Mouse (Mus musculus) embryonic facial prominence, embryonic 14.5 days (tissue): ENCODE measurements at regions not wholly inside any gene's neighbourhood (a gene's known extent, or its start where the extent isn't known, plus 50 kb on each side); places are given as distances from the start of the nearest gene placed in this dataset.

Experiments
- ATAC-seq: fragments of 200-750 bp; cut with Nextera tagmentation; 2 replicates; pipeline ENCODE4 v1.8.0; 2017; ENCODE audit warnings: low read depth, moderate number of reproducible peaks, moderate TSS enrichment
- DNase-seq: peaks from one replicate; pipeline ENCODE4 v3.0.0-alpha.2; 2015; ENCODE audit warnings: low spot score
- H3K27ac ChIP-seq: fragments of 300-500 bp; sonication (generic); replicated peaks from 2 replicates; pipeline ENCODE4 v1.5.1; 2014; ENCODE audit warnings: low read depth, mild to moderate bottlenecking, low read length, moderate library complexity
- H3K27me3 ChIP-seq: fragments of 300-500 bp; sonication (generic); replicated peaks from 2 replicates; pipeline ENCODE4 v1.6.1; 2014; ENCODE audit warnings: low read length; ENCODE audit not compliant: control insufficient read depth, insufficient read depth
- H3K36me3 ChIP-seq: fragments of 300-500 bp; sonication (generic); 2 replicates; pipeline ENCODE4 v1.6.1; 2014; ENCODE audit warnings: low read length, mixed read lengths; ENCODE audit not compliant: control insufficient read depth, insufficient read depth
- H3K4me1 ChIP-seq: fragments of 300-500 bp; sonication (generic); 2 replicates; pipeline ENCODE4 v1.6.1; 2014; ENCODE audit warnings: antibody characterized with exemption, low read length; ENCODE audit not compliant: control insufficient read depth, insufficient read depth
- H3K4me2 ChIP-seq: fragments of 300-500 bp; sonication (generic); 2 replicates; pipeline ENCODE4 v1.6.1; 2014; ENCODE audit warnings: low read depth, mild to moderate bottlenecking, low read length, moderate library complexity, mixed read lengths
- H3K4me3 ChIP-seq: fragments of 300-500 bp; sonication (generic); 2 replicates; pipeline ENCODE4 v1.5.1; 2014; ENCODE audit warnings: low read depth, mild to moderate bottlenecking, low read length
- H3K9ac ChIP-seq: fragments of 300-500 bp; sonication (generic); 2 replicates; pipeline ENCODE4 v1.6.1; 2014; ENCODE audit warnings: low read depth, mild to moderate bottlenecking, low read length, moderate library complexity, mixed read lengths
- H3K9me3 ChIP-seq: fragments of 300-500 bp; sonication (generic); 2 replicates; pipeline ENCODE4 v1.6.1; 2016; ENCODE audit warnings: low read length; ENCODE audit not compliant: control insufficient read depth
- WGBS: fragments of 180-500 bp; shearing (Covaris S2); extraction: QIAGEN DNeasy Blood & Tissue Kit; methylation state at CpG from one replicate; pipeline ENCODE4 v1.1.7; 2014; 5-methylcytosine and 5-hydroxymethylcytosine counted together

GRCm38 (mm10) chr16:42608336-42608735 is 267.3 kb upstream of the Zbtb20 start:
- WGBS, result 69% methylated on average over 5 of the region's 5 CpGs

DNA sequence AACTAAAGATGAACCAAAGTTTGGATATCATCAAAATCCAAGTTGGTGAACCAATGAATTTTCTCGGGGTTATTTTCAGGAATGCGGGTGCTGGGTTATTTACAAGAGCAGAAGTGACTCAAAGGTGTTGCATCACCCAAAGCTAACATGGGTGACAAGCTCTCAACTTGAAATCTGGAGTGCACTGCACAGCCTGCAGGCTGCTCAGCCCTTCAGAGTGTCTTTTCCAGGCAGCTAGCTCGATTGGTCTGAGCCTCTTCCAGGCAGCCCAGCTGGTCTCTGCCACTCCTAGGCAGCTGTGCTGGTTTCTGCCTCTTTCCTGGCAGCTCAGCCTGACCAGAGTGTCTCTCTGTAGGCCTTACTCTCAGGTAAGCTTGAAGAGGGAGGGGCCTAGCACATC is 251.9 kb upstream of the Gap43 start:
- H3K27ac ChIP-seq, result no peak overlapping the region
- H3K36me3 ChIP-seq, result no peaks in the 10 kb centered on the region
- 73% methylated on average over 3 of the region's 3 CpGs for WGBS
- no peak overlapping the region for H3K4me2 ChIP-seq
- no peak overlapping the region for H3K9ac ChIP-seq
- no peaks in the 10 kb centered on the region for H3K9me3 ChIP-seq
- ATAC-seq (no peak), DNase-seq (no peak)
- H3K27me3 ChIP-seq, result no peaks in the 10 kb centered on the region
- H3K4me1 ChIP-seq, result no peaks in the 10 kb centered on the region
- no peak overlapping the region for H3K4me3 ChIP-seq

More at GRCm38 (mm10) chr16:42608336-42608735, 267.3 kb upstream of the Zbtb20 start:
- no peaks in the 10 kb centered on the region for H3K27me3 ChIP-seq
- no peaks in the 10 kb centered on the region for H3K36me3 ChIP-seq
- peaks cover under 1% of the 10 kb centered on the region for H3K9me3 ChIP-seq
- H3K27ac ChIP-seq, result no peak overlapping the region
- H3K4me3 ChIP-seq, result no peak overlapping the region
- ATAC-seq, result no peak
- no peak for DNase-seq
- H3K9ac ChIP-seq, result no peak overlapping the region
- H3K4me1 ChIP-seq, result no peaks in the 10 kb centered on the region
- no peak overlapping the region for H3K4me2 ChIP-seq

- ATAC-seq, result no peak
Measured at GRCm38 (mm10) chr16:42591530-42591929, 251.1 kb upstream of the Gap43 start.

DNA sequence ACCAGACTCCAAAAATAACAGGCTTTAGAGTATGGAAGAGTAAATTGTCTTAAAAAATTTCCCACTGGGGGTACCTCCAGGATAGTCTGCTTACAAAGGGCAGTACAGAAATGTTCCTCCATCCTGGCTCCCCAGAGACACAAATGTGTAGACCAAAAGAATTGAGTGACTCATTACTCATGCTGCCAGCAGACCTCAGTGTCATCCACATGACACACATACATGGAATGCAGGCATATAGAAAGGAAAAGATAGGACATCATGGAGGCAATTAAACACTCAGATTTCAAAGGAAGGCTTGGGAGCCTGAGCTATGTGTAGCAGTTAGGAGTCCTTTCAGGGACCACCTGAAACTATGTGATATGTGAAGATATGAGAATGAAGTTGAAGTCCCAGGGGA is 245.7 kb upstream of the Gap43 start:
- Histone ChIP-seq H3K4me1 (no peaks in the 10 kb centered on the region), H3K9ac (no peak overlapping the region), H3K9me3 (no peaks in the 10 kb centered on the region), H3K4me2 (no peak overlapping the region), H3K4me3 (no peak overlapping the region), H3K27ac (no peak overlapping the region), H3K36me3 (no peaks in the 10 kb centered on the region), H3K27me3 (no peaks in the 10 kb centered on the region)
- ATAC-seq (no peak), DNase-seq (no peak)

More at GRCm38 (mm10) chr16:42591530-42591929, 251.1 kb upstream of the Gap43 start:
- no peak overlapping the region for H3K27ac ChIP-seq
- no peak for DNase-seq
- H3K4me2 ChIP-seq, result no peak overlapping the region
- 85% methylated on average over 5 of the region's 5 CpGs for WGBS
- H3K36me3 ChIP-seq, result no peaks in the 10 kb centered on the region
- H3K9me3 ChIP-seq, result no peaks in the 10 kb centered on the region
- no peak overlapping the region for H3K4me3 ChIP-seq
- no peak overlapping the region for H3K9ac ChIP-seq
- no peaks in the 10 kb centered on the region for H3K4me1 ChIP-seq
- H3K27me3 ChIP-seq, result no peaks in the 10 kb centered on the region

DNA sequence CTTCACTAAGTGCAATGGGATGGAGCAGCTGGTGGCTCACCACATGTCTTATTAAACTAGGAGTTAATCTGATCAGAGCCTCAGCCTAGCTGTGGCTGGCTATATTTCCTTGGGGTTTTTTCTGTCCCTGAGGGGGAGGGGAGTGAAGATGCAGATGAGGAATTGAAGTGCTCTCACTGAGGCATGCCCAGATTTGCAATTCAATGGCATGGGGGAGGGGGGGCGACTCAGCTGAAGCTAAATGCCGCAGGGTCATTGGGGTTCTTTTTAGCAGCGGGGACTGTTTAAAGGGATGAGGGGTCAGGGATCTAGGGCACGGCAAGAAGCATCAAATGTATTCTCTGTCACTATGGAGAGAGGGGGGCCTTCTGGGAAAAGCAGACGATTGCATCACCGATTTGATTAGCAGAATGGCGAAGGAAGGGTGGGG is 235.1 kb upstream of the Gap43 start:
- DNase-seq (peak; percentile 69), ATAC-seq (peak; percentile 93)
- Histone ChIP-seq H3K27ac (no peak overlapping the region), H3K4me3 (no peak overlapping the region), H3K27me3 (no peaks in the 10 kb centered on the region), H3K9me3 (no peaks in the 10 kb centered on the region), H3K4me2 (peak overlapping the region; percentile 22), H3K36me3 (no peaks in the 10 kb centered on the region), H3K9ac (no peak overlapping the region), H3K4me1 (peaks cover 5% of the 10 kb centered on the region)
- WGBS, result 5% methylated on average over 7 of the region's 7 CpGs

GRCm38 (mm10) chr16:42574978-42575377 is 234.5 kb upstream of the Gap43 start:
- H3K9ac ChIP-seq, result no peak overlapping the region
- peaks cover 5% of the 10 kb centered on the region for H3K4me1 ChIP-seq
- no peak overlapping the region for H3K4me2 ChIP-seq
- ATAC-seq (no peak), DNase-seq (no peak)
- 24% methylated on average over 1 of the region's 1 CpGs for WGBS
- no peaks in the 10 kb centered on the region for H3K27me3 ChIP-seq
- no peak overlapping the region for H3K27ac ChIP-seq
- H3K4me3 ChIP-seq, result no peak overlapping the region
- no peaks in the 10 kb centered on the region for H3K9me3 ChIP-seq
- no peaks in the 10 kb centered on the region for H3K36me3 ChIP-seq

DNA sequence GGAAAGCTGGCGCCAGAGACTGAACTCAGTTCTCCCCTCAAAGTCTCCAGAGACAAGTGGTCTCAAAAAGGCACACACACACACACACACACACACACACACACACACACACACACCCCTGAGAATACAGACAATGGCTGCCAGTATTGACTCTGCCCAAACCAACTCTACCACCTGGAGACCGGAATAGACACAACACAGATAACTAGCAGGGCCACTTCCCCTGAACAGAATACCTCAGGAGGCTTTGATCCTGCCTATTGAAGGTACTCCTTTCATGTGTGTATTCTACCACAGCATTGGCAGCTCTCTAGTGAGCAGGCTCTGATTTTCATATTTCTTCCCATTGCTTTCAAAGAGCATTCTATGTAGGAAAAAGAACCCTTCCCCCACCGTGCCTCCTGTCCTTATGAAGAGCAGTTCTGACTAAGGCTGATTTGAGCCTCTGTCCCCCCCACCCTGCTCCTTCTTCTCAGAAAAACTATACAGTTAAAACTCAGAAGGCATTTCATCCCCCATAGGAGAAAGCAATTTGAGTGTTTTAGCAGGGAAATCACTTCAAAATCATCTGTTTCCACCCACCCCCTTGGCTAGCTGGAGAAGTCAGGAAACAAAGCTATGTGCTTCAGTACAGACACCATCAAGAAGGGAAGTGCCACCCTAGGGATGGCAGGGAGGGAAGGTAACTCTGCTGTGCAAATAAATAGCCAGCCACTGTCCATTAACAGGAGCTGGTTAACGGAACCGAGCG is 230.0 kb upstream of the Gap43 start:
- Histone ChIP-seq H3K9ac (no peak overlapping the region), H3K27ac (no peak overlapping the region; the same call in 1 of the 2 replicates), H3K4me1 (peaks cover 2% of the 10 kb centered on the region), H3K9me3 (no peaks in the 10 kb centered on the region), H3K36me3 (no peaks in the 10 kb centered on the region), H3K27me3 (no peaks in the 10 kb centered on the region), H3K4me2 (no peak overlapping the region), H3K4me3 (no peak overlapping the region)
- DNase-seq, result peak; percentile 32
- WGBS, result 47% methylated on average over 6 of the region's 6 CpGs
- ATAC-seq, result peak; percentile 75; the same call in 1 of the 2 replicates

DNA sequence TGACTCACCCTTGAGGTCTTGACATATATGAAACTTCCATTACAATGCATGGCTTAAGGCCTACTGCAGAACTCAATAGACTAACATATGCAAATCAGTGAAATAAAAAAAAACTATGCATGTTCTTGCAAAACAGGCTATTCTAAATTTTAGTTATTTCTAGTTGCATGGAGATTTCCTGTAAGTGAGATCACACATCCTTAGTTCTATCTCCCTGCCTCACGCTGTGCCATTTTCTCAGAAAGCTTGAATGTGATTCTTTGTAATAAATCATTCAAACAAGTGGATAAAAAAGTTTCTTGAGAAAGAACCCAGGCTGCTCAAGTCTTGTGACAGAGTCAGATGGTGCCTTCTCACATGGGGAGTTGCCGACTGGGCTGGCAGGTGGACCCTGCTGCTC is 228.9 kb upstream of the Gap43 start:
- DNase-seq (no peak), ATAC-seq (no peak)
- no peaks in the 10 kb centered on the region for H3K36me3 ChIP-seq
- H3K4me3 ChIP-seq, result no peak overlapping the region
- no peak overlapping the region for H3K4me2 ChIP-seq
- no peaks in the 10 kb centered on the region for H3K9me3 ChIP-seq
- no peaks in the 10 kb centered on the region for H3K27me3 ChIP-seq
- H3K27ac ChIP-seq, result no peak overlapping the region
- H3K4me1 ChIP-seq, result no peaks in the 10 kb centered on the region
- no peak overlapping the region for H3K9ac ChIP-seq
- 68% methylated on average over 2 of the region's 2 CpGs for WGBS

GRCm38 (mm10) chr16:42549591-42549990 is 209.1 kb upstream of the Gap43 start:
- H3K36me3 ChIP-seq, result no peaks in the 10 kb centered on the region
- H3K9me3 ChIP-seq, result no peaks in the 10 kb centered on the region
- H3K4me3 ChIP-seq, result no peak overlapping the region
- H3K4me1 ChIP-seq, result no peaks in the 10 kb centered on the region
- no peaks in the 10 kb centered on the region for H3K27me3 ChIP-seq
- WGBS, result 30% methylated on average over 1 of the region's 1 CpGs
- ATAC-seq, result no peak
- H3K27ac ChIP-seq, result no peak overlapping the region
- peak; percentile 30 for DNase-seq
- no peak overlapping the region for H3K9ac ChIP-seq
- H3K4me2 ChIP-seq, result no peak overlapping the region
